Mouse (Mus musculus): Measurements from ENCODE around the gene Cldn3.

GRCm38 (mm10) chr5:134959114-134959513 lies 26.9 kb upstream of the Cldn3 start:
- TF ChIP-seq POLR2A (IDR thresholded peaks at IDR 0.05; ENCODE audit: borderline replicate concordance, extremely low read depth, insufficient read depth, insufficient read length, poor library complexity, severe bottlenecking) (no peak), CTCF (IDR thresholded peaks at IDR 0.05; ENCODE audit: borderline replicate concordance, extremely low read depth, insufficient read depth, insufficient read length) (no peak)

All from brain, embryonic 14.5 days (tissue).